Mouse (Mus musculus) kidney, adult 9 months (tissue): Measurements from ENCODE around the gene Hoxc5.

Experiments
- DNase-seq: peaks from one replicate; pipeline ENCODE4 v3.0.0; 2022

Gene Hoxc5

DNA sequence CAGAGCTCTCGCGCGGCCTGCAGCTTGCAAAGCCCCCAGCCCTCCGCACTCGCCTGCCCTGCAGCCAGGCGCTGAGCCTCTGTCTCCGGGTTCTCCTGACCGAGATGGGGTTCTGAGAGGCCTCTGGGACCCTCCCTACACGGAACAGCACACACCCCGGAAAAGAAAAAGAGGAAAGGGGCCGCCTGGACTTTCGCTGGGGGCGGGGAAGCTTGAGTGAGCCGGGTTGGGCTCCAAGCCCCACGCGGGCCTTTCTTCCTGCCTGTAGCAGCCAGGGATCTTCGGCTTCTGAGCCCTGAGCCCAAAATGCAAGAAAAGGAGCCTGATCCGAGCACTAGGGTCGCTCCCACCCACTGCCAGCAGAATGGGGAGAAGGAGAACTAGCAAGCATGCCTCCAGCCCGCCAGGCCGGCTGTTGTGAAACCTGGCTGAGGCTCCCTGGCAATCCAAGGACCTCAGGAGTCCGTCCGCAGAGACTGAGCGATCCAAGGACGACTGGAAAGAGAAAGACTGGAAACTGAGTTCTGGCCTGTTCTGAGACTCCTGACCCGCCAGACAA is 44.8 kb downstream of the Hoxc5 start:
- DNase-seq: no peak

DNA sequence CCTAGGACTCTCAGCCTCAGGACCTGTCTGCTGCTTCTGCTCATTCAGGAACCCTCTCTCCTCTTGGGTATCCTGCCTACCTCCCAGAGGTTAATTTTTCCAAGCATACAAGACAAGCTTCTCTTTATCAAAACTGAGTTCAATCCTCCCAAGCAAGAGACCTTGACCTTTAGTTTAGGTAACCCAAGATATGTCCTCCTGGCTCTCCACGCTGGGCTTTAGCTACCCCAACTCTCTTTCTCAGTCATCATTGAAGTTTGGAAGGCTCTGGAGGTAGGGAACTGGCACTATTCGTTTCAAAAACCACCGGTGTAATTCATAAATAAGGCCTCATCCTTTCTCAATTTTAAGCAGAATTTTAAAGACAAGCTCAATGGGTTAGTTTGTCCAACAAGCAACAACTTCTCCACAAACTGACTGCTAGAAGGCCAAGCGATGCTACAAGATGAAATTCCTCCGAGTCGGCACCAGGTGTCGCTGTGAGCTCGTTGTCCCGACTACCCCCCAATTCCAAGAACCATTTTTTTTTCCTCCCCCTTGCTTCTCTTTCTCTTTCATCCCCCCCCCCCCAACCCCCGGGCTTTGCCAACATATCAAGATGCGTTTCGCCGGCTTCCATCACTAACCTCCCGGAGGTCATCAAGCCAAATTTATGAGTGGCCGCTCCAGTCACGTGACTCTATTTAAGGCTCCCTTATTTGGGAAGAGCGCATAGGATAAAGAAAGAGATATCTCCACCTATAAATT is 46.2 kb downstream of the Hoxc5 start:
- DNase-seq: peak; percentile 51

DNA sequence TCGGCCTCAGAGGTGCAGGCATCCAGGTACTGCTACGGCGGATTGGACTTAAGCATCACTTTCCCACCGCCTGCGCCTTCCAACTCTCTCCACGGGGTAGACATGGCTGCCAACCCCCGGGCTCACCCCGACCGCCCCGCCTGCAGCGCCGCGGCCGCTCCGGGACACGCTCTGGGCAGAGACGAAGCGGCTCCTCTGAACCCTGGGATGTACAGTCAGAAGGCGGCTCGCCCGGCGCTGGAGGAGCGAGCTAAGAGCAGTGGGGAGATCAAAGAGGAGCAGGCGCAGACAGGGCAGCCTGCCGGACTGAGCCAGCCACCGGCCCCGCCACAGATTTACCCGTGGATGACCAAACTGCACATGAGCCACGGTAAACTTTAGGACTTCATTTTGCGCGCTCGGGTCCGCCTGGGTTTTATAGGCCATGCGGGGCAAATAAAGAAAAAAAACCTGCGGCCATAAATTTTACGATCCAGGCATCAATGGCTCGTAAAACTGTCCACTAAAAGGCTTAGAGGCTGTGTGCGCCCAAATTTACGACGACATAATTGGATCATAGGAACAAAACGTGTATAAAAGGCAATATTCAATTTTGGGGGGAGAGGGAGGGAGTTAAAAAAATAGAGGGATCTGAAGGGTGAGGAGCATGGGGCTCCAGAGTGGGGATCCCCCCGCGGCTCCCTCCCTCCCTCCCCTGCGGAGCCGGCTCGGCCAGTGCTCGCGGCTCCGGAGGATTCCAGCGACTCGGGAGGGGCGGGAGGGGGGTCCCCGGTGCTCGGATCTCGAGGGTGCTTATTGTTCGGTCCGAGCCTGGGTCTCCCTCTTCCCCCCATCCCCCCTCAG is 47.1 kb downstream of the Hoxc5 start:
- peak; percentile 50 for DNase-seq

DNA sequence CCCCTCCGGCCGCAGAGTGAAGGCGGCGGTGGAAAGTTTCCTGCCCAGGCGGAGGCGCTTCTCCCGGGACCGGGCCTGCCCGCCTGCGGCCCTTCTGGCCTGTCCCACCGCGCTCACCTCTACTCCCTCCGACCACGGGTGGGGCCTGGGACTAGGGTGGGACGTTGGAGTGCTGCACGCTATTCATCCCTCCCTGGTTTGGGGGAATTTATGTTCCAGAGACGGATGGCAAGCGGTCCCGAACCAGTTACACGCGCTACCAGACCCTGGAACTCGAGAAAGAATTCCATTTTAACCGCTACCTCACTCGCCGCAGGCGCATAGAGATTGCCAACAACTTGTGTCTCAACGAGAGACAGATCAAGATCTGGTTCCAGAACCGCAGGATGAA is 47.8 kb downstream of the Hoxc5 start:
- DNase-seq: no peak

DNA sequence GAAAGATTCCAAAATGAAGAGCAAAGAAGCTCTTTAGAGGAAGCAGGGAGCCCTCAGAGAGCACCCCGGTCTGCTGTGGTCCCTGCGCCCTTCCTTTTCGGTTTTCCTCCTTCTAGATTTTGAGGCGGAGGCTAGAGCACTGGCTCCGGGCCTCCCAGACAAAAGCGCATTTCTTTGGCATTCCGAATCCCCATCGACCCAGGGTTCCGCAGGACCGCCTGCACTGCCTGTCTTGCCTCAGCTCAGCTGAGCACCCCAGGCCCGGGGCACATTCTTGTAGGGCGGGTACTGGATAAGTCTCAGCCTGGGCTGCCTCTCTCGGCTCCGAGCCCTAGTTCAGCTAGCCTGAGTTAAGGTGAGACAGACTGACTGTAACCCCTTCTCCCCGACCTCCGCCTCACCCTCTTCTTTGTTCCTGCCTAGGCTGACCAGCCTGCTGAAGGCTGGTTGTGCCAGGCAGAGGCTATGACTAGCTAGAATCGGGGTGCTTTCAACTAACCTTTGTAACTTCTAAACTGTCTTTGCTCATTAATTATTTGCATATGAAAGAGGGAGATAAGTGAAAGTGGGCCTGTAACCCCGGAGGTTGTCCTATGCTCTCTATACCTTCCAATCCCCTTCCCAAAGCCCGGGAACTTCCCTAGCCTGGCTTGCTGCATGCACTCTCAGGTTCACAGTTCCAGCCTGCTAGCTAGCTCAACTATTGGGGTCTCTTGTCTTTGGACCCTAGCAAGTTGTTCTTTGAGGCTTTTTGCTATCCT is 48.3 kb downstream of the Hoxc5 start:
- no peak for DNase-seq

DNA sequence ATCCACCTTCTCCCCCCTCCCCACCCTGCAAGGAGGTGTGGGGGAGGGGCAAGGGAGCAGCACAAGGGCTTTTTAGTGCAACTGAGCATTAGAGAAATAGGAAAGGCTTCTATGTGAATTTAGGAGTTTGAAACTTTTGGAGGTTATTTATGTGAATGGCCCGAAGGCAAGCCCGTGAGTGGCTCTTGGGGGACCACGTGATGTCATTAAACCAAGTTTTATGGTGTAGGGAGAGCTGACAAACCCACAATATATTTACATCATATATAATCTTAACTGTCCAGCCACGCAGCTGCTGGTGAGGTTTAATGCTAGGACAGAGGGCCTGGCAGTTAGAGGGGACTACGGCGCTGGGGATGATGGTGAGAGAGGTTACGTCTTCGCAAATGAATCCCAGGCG is 51.4 kb downstream of the Hoxc5 start, which contains the start of gene Hoxc4:
Hoxc4 (plus strand) TSS at position 299 of the 400 bp plus-strand sequence.
- DNase-seq: no peak

DNA sequence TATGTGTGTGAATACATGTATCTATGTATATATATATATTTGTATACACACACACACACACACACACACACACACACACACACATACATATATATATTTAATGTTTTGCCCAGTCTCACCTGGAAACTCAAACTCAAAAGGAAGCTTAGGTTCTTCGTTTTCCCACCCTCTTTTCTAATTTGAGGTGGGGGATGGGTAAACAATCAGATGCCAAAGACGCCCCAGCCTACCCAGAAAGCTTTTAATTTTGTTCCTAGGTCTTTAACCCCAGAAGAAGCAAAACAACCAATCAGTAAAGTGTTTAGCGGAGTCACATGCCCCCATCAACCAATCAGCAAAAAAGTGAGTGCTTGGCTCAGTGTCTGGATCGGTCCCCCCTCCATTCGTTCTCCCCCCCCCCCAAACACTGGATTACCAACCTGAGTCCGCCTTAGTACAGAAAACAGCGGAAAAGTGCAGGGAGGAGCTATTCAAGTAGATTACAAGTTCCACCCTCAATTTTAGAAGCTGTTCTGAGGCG is 53.7 kb downstream of the Hoxc5 start:
- no peak for DNase-seq

DNA sequence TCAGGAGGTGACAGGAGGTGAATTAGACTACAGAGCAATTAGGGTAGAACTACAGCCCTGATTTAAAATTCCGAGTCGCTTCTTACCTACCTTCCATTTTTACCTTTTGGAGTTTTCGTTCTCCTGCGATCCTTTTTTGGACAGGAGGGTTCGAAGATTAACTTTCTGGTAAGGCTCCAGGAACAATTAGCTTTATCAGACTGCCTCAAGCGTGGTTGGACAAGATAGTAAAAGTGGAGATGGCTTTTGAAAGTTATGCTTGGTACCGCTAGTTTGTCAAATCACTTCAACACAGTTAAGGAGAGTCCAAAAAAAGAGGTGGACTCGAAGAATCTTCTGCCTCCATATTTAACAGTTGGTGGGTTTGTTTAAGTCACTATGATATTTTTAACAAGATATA is 54.3 kb downstream of the Hoxc5 start:
- no peak for DNase-seq

DNA sequence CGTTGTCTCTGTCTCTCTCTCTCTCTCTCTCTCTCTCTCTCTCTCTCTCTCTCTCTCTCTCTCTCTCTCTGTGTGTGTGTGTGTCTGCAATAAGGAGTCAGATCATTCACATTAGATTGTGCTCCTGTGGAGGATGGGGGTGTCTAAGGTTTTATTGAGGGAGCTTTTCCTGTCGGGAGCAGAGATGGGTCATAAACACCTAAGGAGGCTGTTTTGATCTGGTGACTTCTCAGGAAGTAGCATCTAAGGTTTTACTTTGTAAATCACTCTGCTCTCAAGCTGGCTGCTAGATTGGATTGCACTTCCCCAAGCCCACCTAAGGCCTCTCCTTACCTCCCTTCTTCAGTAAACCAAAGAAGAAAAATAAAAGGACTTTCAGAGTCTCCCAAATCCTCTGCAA is 56.9 kb downstream of the Hoxc5 start:
- no peak for DNase-seq

DNA sequence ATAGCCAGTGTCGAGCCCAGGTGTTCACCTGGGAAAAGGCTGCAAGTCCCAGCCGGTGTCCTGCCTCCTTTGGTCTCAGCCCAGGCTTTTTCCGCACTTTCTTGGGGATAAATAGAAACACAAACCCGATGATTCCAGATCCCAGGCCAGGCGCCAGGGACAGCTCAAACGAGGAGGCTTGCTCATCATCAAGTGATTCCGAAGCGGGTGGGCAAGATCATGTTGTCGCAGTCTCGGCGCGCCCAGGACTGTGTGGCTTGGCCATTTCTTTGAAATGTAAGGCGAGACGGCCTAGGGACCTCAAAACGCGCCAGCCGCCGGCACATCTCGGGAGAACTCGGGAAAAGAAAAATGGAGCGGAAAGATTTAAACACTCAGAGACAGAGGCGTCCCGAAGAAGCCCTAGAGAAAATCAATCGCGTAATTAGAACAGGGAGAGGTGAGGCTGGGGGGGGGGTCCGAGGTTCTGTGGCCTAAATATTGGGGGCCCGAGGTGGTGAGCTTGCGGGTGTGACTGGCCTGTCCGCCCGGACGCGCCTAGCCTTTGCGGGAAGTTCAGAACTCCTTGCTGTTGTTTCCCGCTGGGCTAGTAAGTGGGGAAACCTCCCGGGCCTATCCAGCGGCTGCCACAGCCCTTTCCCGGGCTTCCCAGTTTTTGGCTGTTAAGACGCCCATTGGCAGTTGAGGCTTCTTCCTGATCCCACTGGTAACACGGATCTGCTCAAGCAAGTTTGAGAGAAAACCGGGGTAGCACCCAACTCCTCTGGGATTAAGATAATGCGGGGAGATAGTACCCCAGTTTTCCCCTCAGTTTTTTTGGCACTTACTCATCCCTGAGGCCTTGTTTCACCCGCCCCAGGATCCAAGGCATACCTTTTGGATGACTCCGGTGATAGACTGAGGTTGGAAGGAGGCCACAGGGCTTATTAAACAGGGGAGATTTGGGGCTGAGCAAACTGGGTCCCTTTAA is 60.3 kb downstream of the Hoxc5 start:
- no peak for DNase-seq

DNA sequence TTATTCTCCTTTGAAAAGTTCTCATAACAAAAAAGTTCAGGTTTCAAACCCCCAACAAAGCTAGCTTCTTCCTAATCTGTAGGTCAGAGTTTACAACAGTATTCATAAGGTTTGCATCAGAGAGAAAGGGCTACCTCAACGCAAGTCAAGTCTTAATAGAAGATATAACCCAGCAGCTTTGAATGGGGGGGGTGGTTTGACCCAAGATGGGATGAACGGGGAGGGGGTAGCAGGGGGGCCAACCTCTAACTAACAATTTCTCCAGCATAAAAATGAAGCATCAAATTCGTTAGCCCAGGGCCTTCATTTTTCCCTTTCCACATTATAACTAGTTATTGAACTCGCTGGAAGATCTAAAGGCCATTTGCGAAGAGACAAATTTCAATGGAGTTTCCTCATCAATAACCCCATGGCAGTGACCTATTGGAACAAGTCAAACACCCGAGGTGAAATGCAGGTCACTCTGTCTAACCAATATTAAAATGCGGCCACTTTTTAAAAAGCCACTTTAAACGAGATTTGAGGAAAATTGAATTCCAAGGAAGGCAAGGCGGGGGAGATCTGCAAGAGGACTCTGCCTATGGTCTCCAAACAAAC is 61.8 kb downstream of the Hoxc5 start:
- DNase-seq: no peak

DNA sequence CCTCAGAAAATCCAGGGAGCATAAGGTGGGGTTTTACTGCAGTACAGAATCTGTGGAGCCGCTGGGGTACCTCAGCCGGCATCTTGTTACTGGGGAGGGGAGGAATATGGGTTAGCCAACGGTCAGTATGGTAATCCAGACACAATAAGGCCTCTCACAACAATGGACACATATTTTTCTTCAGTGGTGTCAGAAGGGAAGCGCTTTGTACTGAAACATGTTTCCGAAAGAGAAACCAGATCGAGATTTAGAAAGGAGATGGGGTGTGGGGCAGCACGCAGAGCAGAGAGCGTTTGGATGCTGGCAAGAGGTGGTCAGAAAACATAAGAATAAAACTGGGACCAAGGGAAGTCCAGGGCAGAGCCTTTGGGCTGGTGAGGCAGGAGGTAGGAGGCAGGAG is 62.9 kb downstream of the Hoxc5 start:
- no peak for DNase-seq

DNA sequence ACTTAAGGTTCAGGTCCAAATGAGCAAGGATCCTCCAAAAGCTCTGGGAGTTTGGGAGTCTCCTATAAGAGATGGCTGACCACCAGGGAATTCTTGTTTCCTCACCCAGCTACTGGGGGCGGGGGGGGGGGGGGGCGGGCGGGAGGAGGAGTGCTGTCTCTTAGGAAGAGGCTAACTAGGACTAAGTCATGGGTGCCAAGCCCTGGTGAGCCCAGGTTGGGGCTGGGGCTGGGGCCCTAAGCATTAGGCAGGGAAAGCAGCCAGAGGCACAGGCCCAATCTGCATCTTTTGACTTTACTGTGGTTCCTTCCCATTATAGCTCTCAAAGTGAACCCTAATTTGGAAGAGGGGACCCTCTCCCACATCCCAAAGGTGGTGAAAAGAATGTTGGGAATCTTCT is 64.9 kb downstream of the Hoxc5 start:
- DNase-seq: no peak

DNA sequence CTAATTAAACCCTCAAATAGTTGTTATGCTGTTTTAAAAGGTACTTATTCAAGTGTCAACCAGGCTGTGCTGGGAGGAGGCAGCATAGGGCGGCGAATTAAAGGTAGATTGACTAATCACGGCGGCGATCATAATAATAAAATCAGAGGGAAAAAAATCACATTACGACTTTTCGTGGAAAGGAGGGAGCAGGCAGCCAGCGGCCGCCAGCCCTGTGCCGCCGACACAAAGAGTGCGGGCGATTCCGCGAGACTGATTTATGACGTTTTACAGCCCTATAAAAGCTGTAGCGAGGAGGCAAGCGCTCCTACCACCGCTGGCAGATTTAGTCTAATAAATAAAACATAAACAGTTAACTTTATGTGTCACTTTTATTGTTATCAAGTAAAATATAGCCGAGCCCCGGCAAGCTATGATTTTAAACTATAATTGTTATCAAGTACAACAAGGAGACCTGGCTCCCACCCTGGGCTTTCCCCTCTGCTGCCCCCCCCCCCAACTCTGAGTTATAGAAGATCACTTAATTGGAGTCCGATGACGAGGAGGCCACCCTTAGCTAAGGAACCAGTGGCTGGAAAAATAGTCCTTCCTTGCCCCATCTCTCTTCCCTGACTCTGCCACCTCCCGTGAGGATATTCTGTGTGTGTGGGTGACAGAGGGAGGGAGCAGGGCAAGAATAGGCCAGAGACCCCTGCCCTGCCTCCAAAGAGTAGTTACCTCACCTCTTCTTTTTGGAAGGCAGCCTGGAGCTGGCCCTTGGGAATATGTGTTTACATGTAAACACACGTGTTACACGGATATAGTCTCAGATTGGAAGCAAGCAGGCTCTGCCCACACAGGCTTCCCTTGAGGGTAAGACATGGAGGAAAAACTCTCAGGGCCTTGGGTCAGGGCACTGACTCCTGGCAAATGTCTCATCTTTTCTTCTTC is 65.7 kb downstream of the Hoxc5 start:
- no peak for DNase-seq

DNA sequence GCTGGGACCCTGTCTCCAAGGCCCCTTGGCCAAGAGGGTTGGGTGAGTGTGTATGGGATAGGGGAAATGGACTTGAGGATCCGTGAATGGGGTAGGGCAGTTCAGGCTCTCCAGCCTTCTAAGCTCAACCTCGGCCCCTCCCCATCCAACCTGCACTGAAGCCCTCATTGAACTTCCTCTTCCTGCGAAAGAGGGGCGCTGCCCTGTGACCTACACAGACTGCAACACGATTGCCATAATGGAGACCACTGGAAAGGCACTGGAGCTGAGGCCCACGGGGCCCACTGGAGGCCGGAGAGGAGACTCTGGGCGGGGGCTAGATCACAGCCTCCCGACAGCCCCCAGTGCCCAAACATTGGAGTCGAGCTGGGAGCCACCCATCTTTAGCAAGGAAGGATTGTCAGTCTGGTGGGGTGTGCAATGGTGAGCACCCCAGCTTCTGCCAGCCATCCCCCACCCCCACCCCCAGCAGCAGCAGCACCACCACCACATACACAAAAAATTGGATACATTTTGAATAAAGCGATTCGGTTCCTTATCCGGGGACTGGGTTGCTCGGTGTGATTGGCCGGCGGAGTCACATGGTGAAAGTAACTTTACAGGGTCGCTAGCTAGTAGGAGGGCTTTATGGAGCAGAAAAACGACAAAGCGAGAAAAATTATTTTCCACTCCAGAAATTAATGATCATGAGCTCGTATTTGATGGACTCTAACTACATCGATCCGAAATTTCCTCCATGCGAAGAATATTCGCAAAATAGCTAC is 67.0 kb downstream of the Hoxc5 start:
- DNase-seq: no peak

DNA sequence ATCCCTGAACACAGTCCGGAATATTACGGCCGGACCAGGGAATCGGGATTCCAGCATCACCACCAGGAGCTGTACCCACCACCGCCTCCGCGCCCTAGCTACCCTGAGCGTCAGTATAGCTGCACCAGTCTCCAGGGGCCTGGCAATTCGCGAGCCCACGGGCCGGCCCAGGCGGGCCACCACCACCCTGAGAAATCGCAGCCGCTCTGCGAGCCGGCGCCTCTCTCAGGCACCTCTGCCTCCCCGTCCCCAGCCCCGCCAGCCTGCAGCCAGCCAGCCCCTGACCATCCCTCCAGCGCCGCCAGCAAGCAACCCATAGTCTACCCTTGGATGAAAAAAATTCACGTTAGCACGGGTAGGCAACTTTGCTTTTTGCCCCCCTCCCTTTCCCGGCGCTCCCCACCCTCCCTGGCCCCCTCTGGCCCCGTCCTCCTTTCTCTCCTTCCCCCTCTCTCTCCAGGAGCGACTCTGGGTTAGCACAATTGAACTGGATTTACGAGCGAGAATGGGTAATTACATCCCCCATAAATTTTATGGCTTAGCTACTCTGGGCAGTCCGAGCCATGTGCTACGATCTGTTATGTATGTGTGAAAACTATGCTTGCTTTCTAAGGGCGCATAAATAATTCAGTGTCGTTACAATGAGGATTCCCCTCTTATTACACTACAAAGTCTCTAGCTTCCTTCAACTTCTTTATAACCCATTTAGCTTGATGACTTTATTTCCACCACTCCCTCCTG is 67.7 kb downstream of the Hoxc5 start:
- DNase-seq: no peak

DNA sequence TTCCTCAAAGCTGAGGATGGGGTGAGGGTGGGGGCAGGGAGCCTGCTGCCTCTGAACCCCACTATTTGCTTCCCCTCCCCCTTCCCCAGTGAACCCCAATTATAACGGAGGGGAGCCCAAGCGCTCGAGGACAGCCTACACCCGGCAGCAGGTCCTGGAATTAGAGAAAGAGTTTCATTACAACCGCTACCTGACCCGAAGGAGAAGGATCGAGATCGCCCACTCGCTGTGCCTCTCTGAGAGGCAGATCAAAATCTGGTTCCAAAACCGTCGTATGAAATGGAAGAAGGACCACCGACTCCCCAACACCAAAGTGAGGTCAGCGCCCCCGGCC is 68.3 kb downstream of the Hoxc5 start:
- no peak for DNase-seq

DNA sequence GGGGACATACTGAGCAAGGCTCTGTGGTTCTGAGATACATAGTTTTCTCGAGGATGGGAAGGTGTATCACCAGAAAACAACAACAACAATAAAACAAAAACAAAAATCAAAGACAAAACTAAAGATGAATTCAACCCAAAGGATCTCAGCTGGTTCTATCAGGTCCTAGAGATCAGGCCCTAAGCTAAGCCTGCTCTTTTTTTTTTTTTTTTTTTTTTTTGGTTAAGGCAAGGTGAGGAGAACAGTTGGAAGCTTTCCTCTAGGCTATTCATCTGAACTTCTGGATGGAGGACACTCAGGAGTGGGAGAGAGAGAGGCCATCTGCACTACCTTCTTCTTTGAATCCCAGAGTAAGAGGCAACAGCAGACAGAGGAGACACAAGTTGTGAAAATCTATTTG is 70.3 kb downstream of the Hoxc5 start:
- no peak for DNase-seq
